Mouse (Mus musculus) layer of hippocampus, adult 18-20 months (tissue): ENCODE results near the gene Acox2. TPM values are rescaled to one million over a fixed set of nuclear protein-coding genes. Genes with fewer than 3 reads are reported as not detected.

Experiments used
- DNase-seq, 2 experiments: peaks; one replicate each; pipeline ENCODE4 v3.0.0; 2022; ENCODE audit warnings: low spot score in 2 of 2
- total RNA-seq, 2 experiments: library from RNA; stranded (reverse); gene quantifications; 2 replicates each; pipeline ENCODE4 v1.2.3; 2021

Acox2 gene
- total RNA-seq, 2 experiments from 2014 or later, result not detected

GRCm38 (mm10) chr14:8215208-8215778 is 43.9 kb downstream of the Acox2 start:
- DNase-seq, result no peak

- DNase-seq, result peak in 1 of 2 experiments; percentile 71
Observed at GRCm38 (mm10) chr14:8214299-8215207, 44.6 kb downstream of the Acox2 start.

- peak; percentile 96 to 99 for DNase-seq
Observed at GRCm38 (mm10) chr14:8213803-8214224, 45.3 kb downstream of the Acox2 start, which contains the start of gene Kctd6. Gene Kctd6, plus strand, starts transcription at chr14:8214140.

- DNase-seq, result no peak
Observed at GRCm38 (mm10) chr14:8212996-8213395, 46.2 kb downstream of the Acox2 start.

- no peak for DNase-seq
Observed at GRCm38 (mm10) chr14:8209896-8210295, 49.3 kb downstream of the Acox2 start.

GRCm38 (mm10) chr14:8208876-8209275 is 50.3 kb downstream of the Acox2 start:
- peak; percentile 89 to 93 for DNase-seq

GRCm38 (mm10) chr14:8207543-8207942 is 51.6 kb downstream of the Acox2 start:
- DNase-seq, result no peak

- DNase-seq, result no peak
Observed at GRCm38 (mm10) chr14:8207105-8207504, 52.0 kb downstream of the Acox2 start.

- DNase-seq, result no peak
Observed at GRCm38 (mm10) chr14:8206179-8206910, 52.8 kb downstream of the Acox2 start.

- no peak for DNase-seq
Observed at GRCm38 (mm10) chr14:8201715-8202114, 57.4 kb downstream of the Acox2 start.

GRCm38 (mm10) chr14:8200769-8201168 is 58.4 kb downstream of the Acox2 start:
- no peak for DNase-seq

- no peak for DNase-seq
Observed at GRCm38 (mm10) chr14:8192727-8193126, 66.4 kb downstream of the Acox2 start.

GRCm38 (mm10) chr14:8191331-8191965 is 67.7 kb downstream of the Acox2 start:
- no peak for DNase-seq

- DNase-seq, result no peak
Observed at GRCm38 (mm10) chr14:8190556-8190955, 68.6 kb downstream of the Acox2 start.

- peak; percentile 70 to 92 for DNase-seq
Observed at GRCm38 (mm10) chr14:8186278-8187045, 72.7 kb downstream of the Acox2 start.

- no peak for DNase-seq
Observed at GRCm38 (mm10) chr14:8183330-8183729, 75.8 kb downstream of the Acox2 start.

- no peak for DNase-seq
Observed at GRCm38 (mm10) chr14:8180371-8181035, 78.7 kb downstream of the Acox2 start.

GRCm38 (mm10) chr14:8176251-8176650 is 82.9 kb downstream of the Acox2 start:
- DNase-seq, result no peak
